Mouse (Mus musculus) thymus, adult 2 months (tissue): ENCODE measurements around the gene Arhgap10.

ENCODE experiments used
- CTCF ChIP-seq: fragments of 200-500 bp; IDR thresholded peaks from 2 replicates; pipeline ENCODE4 v1.5.1; 2012; ENCODE audit warnings: mild to moderate bottlenecking, control low read depth, low read length, moderate library complexity, borderline replicate concordance; ENCODE audit not compliant: control insufficient read depth, poor library complexity, insufficient read depth; ENCODE audit errors: extremely low read depth
- POLR2A ChIP-seq: fragments of 200-500 bp; IDR thresholded peaks from 2 replicates; pipeline ENCODE4 v1.6.1; 2012; ENCODE audit warnings: mild to moderate bottlenecking, low read length, control low read depth, moderate library complexity; ENCODE audit not compliant: control insufficient read depth, poor library complexity, insufficient read depth; ENCODE audit errors: extremely low read depth

DNA sequence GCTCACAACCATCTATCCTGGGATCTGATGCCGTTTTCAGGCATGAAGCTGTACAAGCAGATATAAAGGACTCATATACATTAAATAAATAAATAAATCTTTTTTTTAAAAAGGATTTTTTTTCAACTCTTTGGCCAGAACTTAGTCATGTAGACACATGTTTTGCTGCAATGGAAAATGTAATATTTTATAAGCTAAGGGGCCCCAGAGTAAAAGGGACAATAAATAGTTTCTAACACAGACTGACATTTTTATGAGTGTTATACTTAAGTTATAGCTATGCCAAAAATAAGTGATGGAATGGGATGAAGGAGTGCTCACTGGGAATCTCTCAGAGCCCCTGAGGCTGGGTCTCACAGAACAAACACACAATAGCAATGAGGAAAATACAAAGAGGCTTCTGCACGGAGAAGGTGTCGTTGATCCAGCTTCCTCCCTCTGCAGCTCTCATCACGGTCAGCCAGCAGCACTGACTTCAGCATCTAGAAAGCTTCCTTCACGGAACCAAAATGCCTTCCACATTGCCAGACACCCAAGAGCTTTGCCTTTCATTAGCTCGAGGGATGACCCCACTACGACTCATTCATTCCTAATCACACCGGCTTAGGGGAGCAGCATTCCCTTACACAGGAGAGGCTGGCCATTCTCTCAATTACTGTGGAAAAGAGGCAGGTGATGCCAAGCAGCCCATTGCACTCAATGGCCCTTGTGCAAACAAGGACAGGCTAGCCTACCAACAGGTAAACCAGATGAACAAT, 3.5 kb upstream of the Arhgap10 start:
- TF ChIP-seq CTCF = no peak
- no peak for TF ChIP-seq POLR2A
